Mouse (Mus musculus) lung, postnatal 0 days (tissue): ENCODE measurements at regions not wholly inside any gene's neighbourhood (a gene's known extent, or its start where the extent isn't known, plus 50 kb on each side); places are given as distances from the start of the nearest gene placed in this dataset.

ENCODE experiments used
- CTCF ChIP-seq: IDR thresholded peaks from 2 replicates; pipeline ENCODE4 v1.5.1; 2016; ENCODE audit warnings: antibody characterized with exemption, mild to moderate bottlenecking
- EP300 ChIP-seq: IDR thresholded peaks from 2 replicates; pipeline ENCODE4 v1.6.1; 2016; ENCODE audit warnings: antibody characterized with exemption, mild to moderate bottlenecking, control low read depth

DNA sequence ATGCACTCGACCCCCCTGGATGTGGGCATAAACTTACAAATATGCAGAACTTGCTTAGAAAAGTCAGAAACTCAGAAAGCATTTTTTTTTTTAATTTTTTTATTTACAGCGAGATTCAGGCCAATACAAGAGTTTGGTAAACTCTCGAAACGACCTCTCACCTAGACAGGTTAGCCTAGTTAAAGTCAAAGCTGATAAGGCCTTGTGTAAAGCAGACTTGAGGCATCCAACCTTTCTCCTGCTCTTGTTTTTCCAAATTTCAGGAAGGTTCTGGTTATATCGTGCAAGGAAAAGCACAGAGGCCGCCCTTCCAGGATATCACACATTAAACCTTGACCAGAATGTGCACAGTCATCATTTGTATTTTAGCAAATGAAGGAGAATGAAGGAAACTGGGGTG is 315.8 kb downstream of the Etnk1 start:
- TF ChIP-seq CTCF (no peak), EP300 (no peak)
